Mouse (Mus musculus) thymus, adult 2 months (tissue): ENCODE measurements around the gene Zfp526.

Source experiments
- CTCF ChIP-seq: fragments of 200-500 bp; IDR thresholded peaks from 2 replicates; pipeline ENCODE4 v1.5.1; 2012; ENCODE audit warnings: mild to moderate bottlenecking, control low read depth, low read length, moderate library complexity, borderline replicate concordance; ENCODE audit not compliant: control insufficient read depth, poor library complexity, insufficient read depth; ENCODE audit errors: extremely low read depth
- POLR2A ChIP-seq: fragments of 200-500 bp; IDR thresholded peaks from 2 replicates; pipeline ENCODE4 v1.6.1; 2012; ENCODE audit warnings: mild to moderate bottlenecking, low read length, control low read depth, moderate library complexity; ENCODE audit not compliant: control insufficient read depth, poor library complexity, insufficient read depth; ENCODE audit errors: extremely low read depth

GRCm38 (mm10) chr7:25210482-25210881 lies 10.7 kb upstream of the Zfp526 start:
- TF ChIP-seq CTCF (no peak), POLR2A (no peak)
